Mouse (Mus musculus) frontal cortex, adult 2 months (tissue): Measurements from ENCODE around the gene Phlda3. TPM values are rescaled to one million over a fixed set of nuclear protein-coding genes. Genes with fewer than 3 reads are reported as not detected.

Experiments used
- DNase-seq, 2 experiments: peaks; one replicate each; pipeline ENCODE4 v3.0.0; 2022; ENCODE audit warnings: low spot score in 1 of 2; ENCODE audit errors: extremely low spot score in 1 of 2
- polyA plus RNA-seq: library from polyadenylated mRNA; depleted of rRNA; stranded (reverse); fragments of >200 nt; gene quantifications from 2 replicates; pipeline ENCODE4 v1.2.3, GENCODE M21; 2012

Phlda3 gene
- polyA plus RNA-seq, 1 experiment, result 33.6 TPM

GRCm38 (mm10) chr1:135789815-135790214, 23.9 kb downstream of the Phlda3 start:
- peak in 1 of 2 experiments; percentile 77 for DNase-seq

GRCm38 (mm10) chr1:135792143-135792939, 26.4 kb downstream of the Phlda3 start:
- no peak for DNase-seq

- peak; percentile 59 to 84 for DNase-seq
Observed at GRCm38 (mm10) chr1:135793370-135794215, 27.7 kb downstream of the Phlda3 start.

GRCm38 (mm10) chr1:135794216-135795134, 28.6 kb downstream of the Phlda3 start:
- no peak for DNase-seq

GRCm38 (mm10) chr1:135798492-135798891, 32.6 kb downstream of the Phlda3 start:
- DNase-seq, result no peak

- no peak for DNase-seq
Observed at GRCm38 (mm10) chr1:135799109-135799627, 33.2 kb downstream of the Phlda3 start.

- no peak for DNase-seq
Observed at GRCm38 (mm10) chr1:135800192-135800950, 34.5 kb downstream of the Phlda3 start.

GRCm38 (mm10) chr1:135807546-135807945, 41.6 kb downstream of the Phlda3 start:
- no peak for DNase-seq

GRCm38 (mm10) chr1:135810180-135810579, 44.3 kb downstream of the Phlda3 start:
- DNase-seq, result no peak

- DNase-seq, result peak; percentile 40 to 90
Observed at GRCm38 (mm10) chr1:135811016-135811646, 45.2 kb downstream of the Phlda3 start.

- no peak for DNase-seq
Observed at GRCm38 (mm10) chr1:135812205-135812604, 46.3 kb downstream of the Phlda3 start.

GRCm38 (mm10) chr1:135812618-135813017, 46.7 kb downstream of the Phlda3 start:
- no peak for DNase-seq

- DNase-seq, result no peak
Observed at GRCm38 (mm10) chr1:135813071-135813470, 47.2 kb downstream of the Phlda3 start.

GRCm38 (mm10) chr1:135813687-135814395, 47.9 kb downstream of the Phlda3 start:
- DNase-seq, result no peak

GRCm38 (mm10) chr1:135814531-135814930, 48.6 kb downstream of the Phlda3 start:
- no peak for DNase-seq

- DNase-seq, result no peak
Observed at GRCm38 (mm10) chr1:135817595-135817994, 51.7 kb downstream of the Phlda3 start.

GRCm38 (mm10) chr1:135818481-135819086, 52.7 kb downstream of the Phlda3 start, which contains the start of gene Lad1:
Gene Lad1, plus strand, starts transcription at chr1:135818598.
- DNase-seq, result no peak
